Mouse (Mus musculus): ENCODE data around the gene Ssu72. TPM values are rescaled to one million over a fixed set of nuclear protein-coding genes. Genes with fewer than 3 reads are reported as not detected.

The Ssu72 gene
- total and polyA plus RNA-seq, 3 experiments = 140 to 267 (median 170) TPM

DNA sequence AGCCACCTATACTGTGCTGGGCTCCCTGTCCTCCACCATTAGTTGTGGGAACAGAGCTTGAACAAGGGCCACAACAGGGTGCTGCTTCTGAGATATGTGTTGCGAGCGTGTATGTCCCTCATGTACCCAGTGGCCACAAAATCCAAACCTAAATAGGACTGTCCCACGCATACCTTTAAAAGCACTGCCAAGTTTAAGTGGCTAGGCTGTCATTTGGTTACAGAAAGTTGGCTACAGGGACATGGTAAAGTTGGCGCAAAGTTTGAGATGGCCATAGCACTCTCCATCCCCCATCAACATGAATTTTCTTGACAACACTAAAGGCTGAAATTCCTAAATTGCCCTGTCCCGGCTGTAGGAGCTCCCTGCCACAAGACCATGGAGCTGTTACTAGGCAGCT lies 40.5 kb downstream of the Ssu72 start:
- Histone ChIP-seq H3K36me3 (ENCODE audit: control insufficient read depth in 1 of 2, insufficient read depth in 2 of 2, low read length in 2 of 2) (peaks cover 0 to 26% of the 10 kb centered on the region in 2 experiments; a peak in 2 of 4 replicates), H3K79me2 (ENCODE audit: control insufficient read depth, insufficient read depth, low read length, poor library complexity) (0 out of 2 replicates have a peak, but pooled peaks cover 3% of the 10 kb centered on the region), H3K27ac (ENCODE audit: control insufficient read depth, low read depth, low read length) (no peak overlapping the region), H3K9ac (ENCODE audit: control insufficient read depth, low read depth, low read length, poor library complexity, severe bottlenecking) (no peak overlapping the region), H3K4me1 (ENCODE audit: control insufficient read depth in 1 of 2, insufficient read depth in 2 of 2, low read length in 2 of 2) (no peaks in the 10 kb centered on the region), H3K9me3 (replicated peaks; ENCODE audit: insufficient read depth, low read length) (no peaks in the 10 kb centered on the region), H3K4me3 (ENCODE audit: control insufficient read depth in 1 of 2, insufficient read depth in 1 of 2, low read depth in 2 of 2, low read length in 2 of 2) (no peak overlapping the region), H3K27me3 (ENCODE audit: control insufficient read depth in 1 of 2, insufficient read depth in 2 of 2, low read length in 2 of 2) (no peaks in the 10 kb centered on the region)
- TF ChIP-seq NRF1 (IDR thresholded peaks at IDR 0.05; ENCODE audit: insufficient read depth, low read depth, low read length, poor library complexity, severe bottlenecking) = no peak
- no peak for TF ChIP-seq ZNF384 (IDR thresholded peaks at IDR 0.05; ENCODE audit: low read depth, low read length)
- DNase-seq (ENCODE audit: low read depth, low spot score) = no peak

DNA sequence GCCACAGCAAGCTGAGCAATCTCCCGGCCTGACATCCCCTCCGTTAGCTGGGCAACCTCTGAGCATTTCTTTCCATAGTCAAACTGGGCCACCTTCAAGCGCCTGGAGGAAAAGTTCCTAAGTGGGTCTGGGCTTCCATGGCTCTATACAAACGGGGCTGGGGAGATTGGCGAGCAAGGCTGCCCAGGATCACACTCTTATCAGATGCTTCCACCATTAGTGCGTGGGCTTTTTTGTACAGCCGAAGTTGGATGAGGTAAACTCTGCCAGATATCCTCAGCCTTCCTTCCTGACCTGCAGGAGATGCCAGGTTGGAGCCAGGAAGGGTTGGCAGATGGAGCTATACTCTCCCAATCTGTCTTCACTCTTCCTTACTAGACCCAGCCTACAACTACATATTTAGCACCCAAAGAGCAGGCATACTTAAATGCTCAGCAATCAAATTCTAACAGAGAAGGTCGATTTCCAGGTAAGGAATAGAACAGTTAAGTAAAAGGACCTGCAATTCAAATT lies 41.5 kb downstream of the Ssu72 start:
- TF ChIP-seq BHLHE40 (IDR thresholded peaks at IDR 0.05; ENCODE audit: borderline replicate concordance, low read depth, low read length) (no peak), MAZ (IDR thresholded peaks at IDR 0.05; ENCODE audit: low read depth, low read length) (no peak), TBP (IDR thresholded peaks at IDR 0.05; ENCODE audit: low read depth, low read length) (no peak), GABPA (IDR thresholded peaks at IDR 0.05; ENCODE audit: low read depth, low read length) (no peak), USF1 (IDR thresholded peaks at IDR 0.05; ENCODE audit: low read depth, low read length) (no peak), POLR2AphosphoS5 (IDR thresholded peaks at IDR 0.05; ENCODE audit: borderline replicate concordance, low read depth, low read length) (no peak), JUND (IDR thresholded peaks at IDR 0.05; ENCODE audit: low read depth, low read length) (no peak), POLR2A (IDR thresholded peaks at IDR 0.05; ENCODE audit: control insufficient read depth in 1 of 2, insufficient read depth in 1 of 2, low read depth in 1 of 2, low read length in 2 of 2, poor library complexity in 1 of 2) (no peak), ZNF384 (IDR thresholded peaks at IDR 0.05; ENCODE audit: low read depth, low read length) (no peak), ETS1 (IDR thresholded peaks at IDR 0.05; ENCODE audit: low read depth, low read length) (no peak), MAFK (IDR thresholded peaks at IDR 0.05; ENCODE audit: borderline replicate concordance, low read depth, low read length) (no peak), CHD2 (IDR thresholded peaks at IDR 0.05; ENCODE audit: low read length) (no peak), MYC (IDR thresholded peaks at IDR 0.05; ENCODE audit: low read depth, low read length) (no peak), ZC3H11A (IDR thresholded peaks at IDR 0.05; ENCODE audit: low read depth, low read length) (no peak), RAD21 (IDR thresholded peaks at IDR 0.05; ENCODE audit: low read depth, low read length) (no peak)
- H3K79me2 ChIP-seq (ENCODE audit: control insufficient read depth, insufficient read depth, low read length, poor library complexity) = 0 out of 2 replicates have a peak, but pooled peaks cover 3% of the 10 kb centered on the region
- no peak for DNase-seq (ENCODE audit: low read depth, low spot score)
- peaks cover 0 to 32% of the 10 kb centered on the region in 2 experiments; a peak in 2 of 4 replicates for H3K36me3 ChIP-seq (ENCODE audit: control insufficient read depth in 1 of 2, insufficient read depth in 2 of 2, low read length in 2 of 2)
- no peak overlapping the region for H3K27ac ChIP-seq (ENCODE audit: control insufficient read depth, low read depth, low read length)
- H3K9ac ChIP-seq (ENCODE audit: control insufficient read depth, low read depth, low read length, poor library complexity, severe bottlenecking) = no peak overlapping the region
- H3K4me3 ChIP-seq (ENCODE audit: control insufficient read depth in 1 of 2, insufficient read depth in 1 of 2, low read depth in 2 of 2, low read length in 2 of 2) = no peak overlapping the region
- no peaks in the 10 kb centered on the region for H3K27me3 ChIP-seq (ENCODE audit: control insufficient read depth in 1 of 2, insufficient read depth in 2 of 2, low read length in 2 of 2)
- H3K9me3 ChIP-seq (replicated peaks; ENCODE audit: insufficient read depth, low read length) = no peaks in the 10 kb centered on the region
- H3K4me1 ChIP-seq (ENCODE audit: control insufficient read depth in 1 of 2, insufficient read depth in 2 of 2, low read length in 2 of 2) = no peaks in the 10 kb centered on the region

Data from MEL (cell line).